Mouse (Mus musculus) gastrocnemius, adult 18-20 months (tissue): Measurements from ENCODE around the gene Clybl. TPM values are rescaled to one million over a fixed set of nuclear protein-coding genes. Genes with fewer than 3 reads are reported as not detected.

Experiments used
- DNase-seq: peaks from one replicate; pipeline ENCODE4 v3.0.0; 2021; ENCODE audit warnings: low spot score
- long read RNA-seq, 2 experiments: library from polyadenylated mRNA; stranded (forward); transcript quantifications; one replicate each; pipeline ENCODE4 v2.0.0; 2021
- total RNA-seq, 2 experiments: library from RNA; stranded (reverse); gene quantifications; 2 replicates each; pipeline ENCODE4 v1.2.3; 2021

Clybl gene
- total RNA-seq: 10 to 100 TPM; 68.5 to 70.8 TPM
- long read RNA-seq, experiment 1, transcript Clybl-201 (8 exons, 1,231 nt): major isoform, 140 of 173 reads
- long read RNA-seq, experiment 1, partial matches to known transcripts: 8 of 173 reads
- long read RNA-seq, experiment 1, other reads (novel, unspliced or antisense): 25 of 173 reads
- long read RNA-seq, experiment 2, transcript Clybl-201 (8 exons, 1,231 nt): major isoform, 99 of 118 reads
- long read RNA-seq, experiment 2, partial matches to known transcripts: 12 of 118 reads
- long read RNA-seq, experiment 2, other reads (novel, unspliced or antisense): 7 of 118 reads

- DNase-seq: peak; percentile 98
Observed at GRCm38 (mm10) chr14:122181078-122181814, at the start of gene Clybl. TSS of gene Clybl (plus strand) at chr14:122181704.

- no peak for DNase-seq
Observed at GRCm38 (mm10) chr14:122136368-122136928, 45.1 kb upstream of the Clybl start.

GRCm38 (mm10) chr14:122137234-122137633, 44.3 kb upstream of the Clybl start:
- DNase-seq: no peak

GRCm38 (mm10) chr14:122140126-122140525, 41.4 kb upstream of the Clybl start:
- DNase-seq: no peak

GRCm38 (mm10) chr14:122143585-122144269, 37.8 kb upstream of the Clybl start:
- no peak for DNase-seq

- no peak for DNase-seq
Observed at GRCm38 (mm10) chr14:122145374-122145773, 36.1 kb upstream of the Clybl start.

- DNase-seq: no peak
Observed at GRCm38 (mm10) chr14:122150616-122151015, 30.9 kb upstream of the Clybl start.

- DNase-seq: no peak
Observed at GRCm38 (mm10) chr14:122157738-122158137, 23.8 kb upstream of the Clybl start.

- no peak for DNase-seq
Observed at GRCm38 (mm10) chr14:122160916-122161315, 20.6 kb upstream of the Clybl start.

- no peak for DNase-seq
Observed at GRCm38 (mm10) chr14:122168912-122169311, 12.6 kb upstream of the Clybl start.

- no peak for DNase-seq
Observed at GRCm38 (mm10) chr14:122170202-122170781, 11.2 kb upstream of the Clybl start.

- DNase-seq: no peak
Observed at GRCm38 (mm10) chr14:122171031-122171430, 10.5 kb upstream of the Clybl start.

- no peak for DNase-seq
Observed at GRCm38 (mm10) chr14:122176263-122176798, 5.2 kb upstream of the Clybl start.

GRCm38 (mm10) chr14:122179262-122179661, 2.2 kb upstream of the Clybl start:
- no peak for DNase-seq

- no peak for DNase-seq
Observed at GRCm38 (mm10) chr14:122181815-122182157, 282 bp downstream of the Clybl start.

GRCm38 (mm10) chr14:122182220-122182619, 716 bp downstream of the Clybl start:
- no peak for DNase-seq

- no peak for DNase-seq
Observed at GRCm38 (mm10) chr14:122183974-122184373, 2.5 kb downstream of the Clybl start.

- no peak for DNase-seq
Observed at GRCm38 (mm10) chr14:122188250-122188649, 6.7 kb downstream of the Clybl start.

- DNase-seq: no peak
Observed at GRCm38 (mm10) chr14:122189901-122190300, 8.4 kb downstream of the Clybl start.

GRCm38 (mm10) chr14:122190527-122190926, 9.0 kb downstream of the Clybl start:
- DNase-seq: no peak

GRCm38 (mm10) chr14:122190941-122191510, 9.5 kb downstream of the Clybl start:
- DNase-seq: peak; percentile 52
